Mouse (Mus musculus): ENCODE data around the gene Hdgfl3.

DNA sequence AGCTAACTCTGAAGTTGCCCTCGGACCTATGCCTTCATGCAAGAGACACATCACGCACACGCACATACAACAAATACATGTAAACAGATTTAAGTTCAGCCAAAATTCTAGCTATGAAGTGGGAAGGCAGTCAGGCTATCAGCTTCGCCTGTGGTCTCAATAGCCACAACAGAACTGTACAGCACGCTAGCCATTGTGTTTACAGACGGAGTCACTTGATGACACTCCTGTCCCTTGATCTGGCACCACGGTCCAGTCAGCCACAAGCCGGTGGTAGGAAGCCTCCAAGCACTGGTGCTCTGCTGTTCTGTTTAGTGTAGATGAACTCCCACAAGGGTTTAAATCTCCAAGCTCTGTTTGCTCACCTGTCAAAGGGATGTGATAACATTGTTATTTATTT lies 88.3 kb downstream of the Hdgfl3 start:
- TF ChIP-seq MAFK (IDR thresholded peaks at IDR 0.05; ENCODE audit: insufficient read depth, low read depth, low read length) = no peak
- no peak for TF ChIP-seq ZC3H11A (IDR thresholded peaks at IDR 0.05; ENCODE audit: borderline replicate concordance, low read depth, low read length)
- no peak for TF ChIP-seq CHD2 (IDR thresholded peaks at IDR 0.05; ENCODE audit: low read depth, low read length)
- TF ChIP-seq ZNF384 (IDR thresholded peaks at IDR 0.05; ENCODE audit: low read depth, low read length) = no peak
- TF ChIP-seq HCFC1 (IDR thresholded peaks at IDR 0.05; ENCODE audit: borderline replicate concordance, insufficient read depth, low read length) = no peak
